Mouse (Mus musculus) CD4-positive, CD25-positive, alpha-beta regulatory T cell, adult 4 months (primary cell): ENCODE measurements at regions not wholly inside any gene's neighbourhood (a gene's known extent, or its start where the extent isn't known, plus 50 kb on each side); places are given as distances from the start of the nearest gene placed in this dataset.

Source experiments
- ATAC-seq: one replicate; pipeline ENCODE4 v1.8.0; 2017

DNA sequence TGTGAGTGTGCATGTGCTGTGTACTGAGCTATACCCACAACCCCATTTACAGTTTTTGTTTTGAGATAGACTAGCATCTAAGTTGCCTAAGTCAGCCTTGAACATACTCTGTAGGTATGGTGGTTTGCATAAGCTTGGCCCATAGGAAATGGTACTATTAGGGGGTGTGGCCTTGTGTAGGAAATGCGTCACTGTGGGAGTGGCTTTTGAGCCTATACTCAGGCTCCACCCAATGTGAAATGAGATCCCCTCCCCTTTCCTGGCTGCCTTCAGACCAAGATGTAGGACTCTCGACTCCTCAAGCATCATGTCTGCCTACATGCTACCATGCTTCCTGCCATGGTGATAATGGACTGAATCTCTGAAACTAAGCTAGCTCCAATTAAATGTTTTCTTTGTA, 109.5 kb upstream of the Frmd6 start:
- no peak for ATAC-seq

GRCm38 (mm10) chr12:70718602-70719001, 106.7 kb upstream of the Frmd6 start:
- no peak for ATAC-seq

- ATAC-seq, result no peak
These were observed 106.1 kb upstream of the Frmd6 start for GRCm38 (mm10) chr12:70719255-70719654.

DNA sequence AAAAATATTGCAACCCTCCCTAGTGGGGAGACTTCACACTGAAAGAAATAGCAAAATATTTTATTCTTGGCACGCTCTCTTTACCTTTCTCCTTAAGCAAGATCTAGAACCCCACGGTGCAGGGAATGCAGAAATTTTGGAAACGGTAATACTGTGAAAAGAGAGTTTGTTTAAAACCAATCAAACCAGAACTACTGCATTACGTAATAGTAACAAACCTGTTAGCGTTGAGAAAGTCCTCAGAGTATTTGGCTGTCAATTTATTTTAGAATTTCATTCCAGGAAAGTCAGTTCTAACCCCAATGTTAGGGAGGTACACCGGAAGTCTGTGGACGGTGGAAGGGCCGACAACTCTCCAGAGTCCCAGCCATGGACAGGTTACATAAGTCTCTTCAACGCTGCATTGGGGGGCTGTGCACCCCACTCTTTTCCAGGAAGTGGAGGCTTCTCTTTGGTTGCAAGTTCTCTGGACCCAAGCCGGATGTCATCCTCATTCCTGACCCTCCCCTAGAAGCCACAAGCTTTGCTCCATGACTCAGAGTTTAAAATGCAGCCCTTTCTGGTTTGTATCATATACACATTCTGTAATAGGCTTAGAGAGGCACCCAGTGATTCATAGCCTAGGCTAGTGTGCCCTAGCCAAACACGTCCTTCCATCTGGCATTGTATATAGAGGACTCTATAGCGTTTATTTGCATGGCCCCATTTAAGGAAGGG, 105.0 kb upstream of the Frmd6 start:
- peak; percentile 37 for ATAC-seq

DNA sequence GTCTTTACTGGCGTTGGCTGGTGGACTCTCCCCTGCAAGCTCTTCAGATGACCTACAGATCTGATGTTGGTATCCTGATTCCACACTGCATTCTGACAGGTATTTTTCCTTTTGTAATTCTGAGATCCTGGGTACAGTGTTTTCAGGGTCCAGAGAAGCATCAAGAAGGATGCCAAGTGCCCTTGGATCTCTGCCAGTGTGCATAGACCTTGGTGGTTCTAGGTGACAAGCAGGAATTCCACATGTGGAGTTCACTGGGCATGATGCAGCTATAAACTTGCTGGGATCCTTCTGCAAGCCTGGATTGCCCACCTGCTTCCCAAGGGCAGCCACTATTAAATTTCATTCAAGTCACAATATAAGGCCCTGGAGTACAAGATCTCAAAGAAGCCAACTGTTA, 100.0 kb upstream of the Frmd6 start:
- ATAC-seq, result no peak

DNA sequence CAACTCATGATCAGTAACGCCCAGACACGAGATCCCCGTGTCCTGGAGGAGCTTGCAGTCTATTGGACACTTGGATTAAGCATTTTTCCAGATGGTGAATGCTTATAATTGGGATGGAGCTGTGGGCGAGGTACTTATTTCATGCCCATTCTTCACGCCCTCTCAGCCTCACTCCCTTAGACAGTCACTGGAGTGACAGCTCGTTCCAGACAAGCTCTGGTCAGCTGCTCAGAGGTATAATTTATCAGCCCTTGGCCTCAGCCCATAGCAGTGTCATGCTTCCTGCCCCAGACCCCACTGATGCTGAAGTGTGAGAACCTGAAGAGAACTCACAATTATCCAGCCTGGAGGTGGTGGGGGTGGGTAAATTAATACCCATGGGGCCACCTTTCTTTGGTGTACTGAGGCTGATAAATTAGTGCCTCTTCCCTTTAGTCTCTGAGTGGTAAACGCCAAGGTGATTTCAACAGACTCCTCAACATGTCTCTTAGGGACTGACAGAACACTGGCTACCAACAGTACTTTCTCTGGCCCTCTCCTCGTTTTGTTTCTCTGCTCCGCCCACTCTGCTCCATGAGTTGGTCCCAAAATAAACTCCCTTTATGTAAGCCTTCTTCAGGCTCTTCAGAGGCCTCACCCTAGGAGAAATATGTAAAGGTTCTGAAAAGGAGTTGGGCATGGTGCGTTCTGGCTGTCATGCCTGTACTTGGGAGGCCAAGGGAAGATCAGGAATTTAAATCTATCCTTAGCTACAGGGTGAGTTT, 97.6 kb upstream of the Frmd6 start:
- no peak for ATAC-seq

- ATAC-seq, result no peak
These were observed 96.9 kb upstream of the Frmd6 start for GRCm38 (mm10) chr12:70728407-70728806.

- no peak for ATAC-seq
These were observed 95.4 kb upstream of the Frmd6 start for GRCm38 (mm10) chr12:70729961-70730360.

DNA sequence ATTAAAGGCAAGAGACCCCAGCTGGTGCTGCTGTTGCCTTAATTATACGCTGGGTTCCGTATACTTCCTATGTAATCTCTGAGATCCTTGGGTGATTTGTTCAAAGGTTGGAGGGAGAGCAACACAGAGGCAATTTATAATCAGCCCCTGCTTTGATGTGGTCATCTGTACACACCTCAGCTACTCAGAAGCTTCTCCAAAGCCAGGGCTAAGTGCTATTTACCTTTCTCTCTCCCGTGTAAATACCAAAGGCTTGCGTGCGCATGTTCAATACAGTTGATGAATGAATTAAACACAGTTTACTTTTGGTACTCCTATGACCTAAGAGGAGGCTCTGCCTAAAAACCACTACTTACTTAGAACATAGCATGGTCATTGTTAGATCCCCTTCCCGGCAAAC, 93.8 kb upstream of the Frmd6 start:
- ATAC-seq, result no peak

DNA sequence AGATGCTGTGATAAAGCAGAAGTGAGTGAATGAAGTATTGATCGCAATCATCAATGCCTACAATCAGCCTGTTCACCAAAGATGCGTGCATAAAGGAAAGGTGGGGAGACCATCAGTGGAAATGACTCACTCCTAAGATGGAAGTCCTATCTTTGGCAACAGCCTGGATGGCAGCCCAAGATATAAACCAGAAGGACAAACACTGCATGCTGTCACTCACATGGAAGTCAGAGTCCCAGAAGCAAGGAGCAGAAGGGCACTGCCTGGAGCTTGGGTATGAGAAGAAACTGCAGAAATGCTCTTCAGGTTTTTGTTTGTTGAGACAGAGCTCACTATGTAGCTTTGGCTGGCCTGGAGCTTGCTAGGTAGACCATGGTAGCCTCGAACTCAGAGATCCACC, 92.7 kb upstream of the Frmd6 start:
- no peak for ATAC-seq

GRCm38 (mm10) chr12:70738554-70738953, 86.8 kb upstream of the Frmd6 start:
- no peak for ATAC-seq

GRCm38 (mm10) chr12:70739316-70739715, 86.0 kb upstream of the Frmd6 start:
- no peak for ATAC-seq

DNA sequence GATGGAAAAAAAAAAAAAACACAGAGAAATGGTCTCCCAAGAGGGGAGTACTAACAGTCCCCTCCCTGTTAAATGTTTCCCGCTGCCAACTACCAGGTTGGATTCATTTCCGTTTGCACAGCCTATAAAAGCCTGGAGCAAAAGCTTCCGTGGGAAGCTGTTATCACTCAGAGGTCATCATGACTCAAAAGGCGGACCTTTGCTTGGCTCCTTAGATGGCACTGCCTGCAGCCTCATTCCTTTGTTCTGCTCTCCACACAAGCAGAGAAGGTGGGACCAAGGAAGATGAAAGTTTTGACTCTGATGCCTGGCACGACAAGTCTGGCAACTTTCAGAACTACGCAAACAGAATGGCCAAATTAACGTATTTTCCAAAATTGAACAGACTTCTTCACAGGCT, 85.5 kb upstream of the Frmd6 start:
- no peak for ATAC-seq

DNA sequence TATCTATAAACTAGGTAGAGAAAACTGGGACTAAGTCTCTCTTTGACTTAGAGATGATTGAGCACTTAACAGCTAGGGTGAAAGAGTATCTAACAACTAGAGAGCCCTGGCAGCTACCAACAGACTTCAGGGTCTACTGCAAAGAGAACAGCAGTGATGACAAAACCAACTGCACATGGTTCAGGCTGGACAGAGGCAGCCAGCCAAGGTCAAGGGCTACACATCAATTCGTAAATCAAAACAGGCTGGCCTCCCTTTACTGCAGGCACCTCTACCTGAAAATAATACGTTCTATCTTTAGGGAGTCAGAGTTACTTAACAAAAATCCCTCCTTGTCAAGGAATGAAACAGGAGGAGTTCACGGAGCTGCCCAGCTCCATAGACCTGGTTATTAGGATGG, 82.5 kb upstream of the Frmd6 start:
- ATAC-seq, result no peak

- ATAC-seq, result no peak
These were observed 79.6 kb upstream of the Frmd6 start for GRCm38 (mm10) chr12:70745681-70746080.

DNA sequence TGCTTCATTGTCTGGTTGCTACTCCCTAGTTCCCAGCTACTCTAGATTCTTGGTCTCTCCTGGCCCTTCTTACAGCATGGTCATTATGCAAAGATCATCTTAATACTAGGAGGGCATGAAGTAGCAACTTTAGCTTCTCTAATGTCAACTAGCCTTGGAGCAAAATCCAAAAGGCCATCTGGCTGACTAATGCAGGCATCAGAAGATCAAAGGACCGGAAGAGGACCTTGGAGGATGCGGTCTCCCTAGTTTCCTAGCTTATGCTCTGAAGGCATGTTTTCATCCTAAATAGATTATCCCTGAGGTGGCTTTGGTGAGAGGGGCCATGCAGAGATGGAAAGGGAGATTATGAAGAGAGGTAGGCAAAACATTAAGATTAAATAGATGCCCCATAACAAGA, 75.7 kb upstream of the Frmd6 start:
- ATAC-seq, result no peak

DNA sequence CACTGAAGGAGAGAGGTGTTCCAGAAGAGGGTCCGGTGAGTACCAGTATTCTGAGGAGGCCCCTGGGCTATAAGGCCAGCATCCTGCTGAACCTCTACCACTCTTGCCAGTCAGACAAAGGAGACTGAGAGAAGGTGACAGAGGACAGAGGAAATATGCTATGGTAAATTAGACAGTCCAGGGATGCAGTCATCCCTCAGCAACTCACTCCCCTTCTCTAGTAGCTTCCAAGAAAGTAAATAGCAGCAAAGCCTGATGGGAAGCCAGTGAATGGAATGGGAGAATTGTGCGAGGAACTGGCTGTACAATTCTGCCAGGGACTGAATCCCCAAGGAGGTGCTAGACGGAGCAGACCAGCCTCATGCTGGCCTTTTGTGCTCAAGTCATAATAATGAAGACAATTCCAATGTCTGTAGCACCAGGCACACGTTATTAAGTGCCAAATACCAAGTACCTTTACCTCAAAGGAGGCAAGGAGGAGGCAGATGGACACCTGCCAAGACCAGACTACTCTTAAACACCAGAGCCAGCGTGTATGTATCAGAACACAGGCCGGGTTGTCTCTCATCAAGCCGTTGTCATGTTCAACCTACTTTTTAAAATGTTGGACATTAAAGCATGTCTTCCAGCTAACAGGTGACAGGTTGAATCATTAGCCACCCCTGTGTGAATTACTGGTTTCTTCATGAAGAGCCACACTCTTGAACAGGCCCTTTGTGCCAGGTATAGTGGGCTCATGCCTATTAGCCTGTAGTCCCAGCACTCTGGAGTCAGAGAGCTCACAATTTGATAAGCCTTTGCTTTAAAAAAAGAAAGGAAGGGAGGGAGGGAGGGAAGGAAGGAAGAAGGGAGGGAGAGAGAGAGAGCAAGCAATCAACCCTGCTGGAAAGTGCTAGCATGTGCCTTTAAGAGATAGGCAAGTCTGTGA, 74.4 kb upstream of the Frmd6 start:
- ATAC-seq, result no peak

GRCm38 (mm10) chr12:70752266-70752910, 72.9 kb upstream of the Frmd6 start:
- ATAC-seq, result no peak

DNA sequence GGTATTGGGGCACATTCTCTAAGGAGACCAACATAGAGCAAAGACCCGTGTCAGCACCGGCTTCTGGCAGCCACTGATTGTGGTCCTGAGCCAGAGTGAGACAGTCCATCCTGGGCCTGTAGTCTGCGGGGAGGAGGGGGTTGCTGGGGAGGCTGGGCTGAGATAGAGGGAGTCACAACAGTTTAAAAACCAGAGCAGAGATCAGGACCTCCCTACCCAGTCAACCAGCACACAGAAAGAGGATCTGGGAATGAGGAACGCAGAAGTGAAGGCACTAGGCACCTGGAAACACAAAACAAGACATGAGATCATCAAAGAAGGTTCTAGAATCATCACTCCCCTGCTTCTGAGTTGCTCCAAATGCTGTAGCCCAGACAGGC, 72.4 kb upstream of the Frmd6 start:
- no peak for ATAC-seq

DNA sequence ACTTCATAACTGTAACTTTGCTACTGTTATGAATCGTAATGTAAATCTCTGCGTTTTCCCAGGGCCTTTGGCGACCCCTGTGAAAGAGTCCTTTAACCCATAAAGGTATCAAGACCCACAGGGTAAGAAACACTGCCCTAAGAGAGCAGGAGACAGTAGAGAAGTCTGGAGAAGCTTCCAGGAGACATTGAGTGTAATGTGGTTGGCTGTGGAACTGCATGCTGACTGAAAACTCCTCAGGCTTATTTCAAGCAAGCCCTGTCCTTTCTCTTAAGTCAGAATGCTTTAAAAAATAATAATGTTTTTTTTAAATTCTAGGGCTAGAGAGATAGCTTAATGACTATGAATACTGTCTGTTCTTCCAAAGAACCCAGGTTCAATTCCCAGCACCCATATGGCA, 71.9 kb upstream of the Frmd6 start:
- ATAC-seq, result no peak

GRCm38 (mm10) chr12:70758080-70758479, 67.2 kb upstream of the Frmd6 start:
- no peak for ATAC-seq

GRCm38 (mm10) chr12:70763542-70763941, 61.8 kb upstream of the Frmd6 start:
- ATAC-seq, result no peak

DNA sequence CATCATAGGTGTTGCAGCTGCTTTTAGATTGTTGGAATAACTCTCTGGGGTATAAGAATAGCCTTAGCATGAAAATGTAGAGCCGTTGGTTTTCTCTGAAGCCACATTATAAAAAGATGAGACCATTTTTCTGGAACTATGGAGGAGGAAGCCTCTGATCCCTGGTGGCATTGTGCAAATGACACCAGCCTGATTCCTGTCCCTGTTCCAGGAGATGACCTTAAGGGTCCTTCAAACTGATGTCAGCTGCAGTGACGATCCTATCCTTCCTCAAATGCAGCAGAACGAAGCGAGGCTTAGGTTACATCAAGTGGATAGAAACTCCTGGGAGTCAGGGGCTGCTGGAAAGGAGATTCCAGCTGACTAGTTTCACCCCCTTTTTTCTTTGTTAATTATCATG, 59.0 kb upstream of the Frmd6 start:
- no peak for ATAC-seq
